Mouse (Mus musculus): ENCODE data around the gene Med29. TPM values are rescaled to one million over a fixed set of nuclear protein-coding genes. Genes with fewer than 3 reads are reported as not detected.

Med29 gene
- polyA plus RNA-seq, 1 experiment from 2014 or later = 40.1 TPM

Other genes starting within 250 kb of the Med29 start
- 39.5 and 42.9 TPM in 2 replicates for gene Fbl, start 223.0 kb downstream of the Med29 start, polyA plus RNA-seq (2014; fragmentation: Nextera tagmentation; extraction: Ambion mirVana)
- 17.0 and 18.2 TPM in 2 replicates for gene Dyrk1b, start 213.2 kb downstream of the Med29 start, polyA plus RNA-seq (2014; fragmentation: Nextera tagmentation; extraction: Ambion mirVana)
- 12.6 and 16.1 TPM in 2 replicates for gene Eid2, start 124.8 kb downstream of the Med29 start, polyA plus RNA-seq (2014; fragmentation: Nextera tagmentation; extraction: Ambion mirVana)
- 15.4 and 17.3 TPM in 2 replicates for gene Eid2b, start 115.0 kb downstream of the Med29 start, polyA plus RNA-seq (2014; fragmentation: Nextera tagmentation; extraction: Ambion mirVana)
- gene Selenov, start 101.5 kb downstream of the Med29 start, polyA plus RNA-seq (2014; fragmentation: Nextera tagmentation; extraction: Ambion mirVana) = 0.24 TPM in 1 of 2 replicates, not detected in the other
- gene Dll3, start 90.5 kb downstream of the Med29 start, polyA plus RNA-seq (2014; fragmentation: Nextera tagmentation; extraction: Ambion mirVana) = 43.6 and 50.5 TPM in 2 replicates
- 222 and 235 TPM in 2 replicates for gene Timm50, start 80.6 kb downstream of the Med29 start, polyA plus RNA-seq (2014; fragmentation: Nextera tagmentation; extraction: Ambion mirVana)
- gene Supt5, start 54.0 kb downstream of the Med29 start, polyA plus RNA-seq (2014; fragmentation: Nextera tagmentation; extraction: Ambion mirVana) = 97.2 and 104 TPM in 2 replicates
- 727 and 782 TPM in 2 replicates for gene Rps16, start 42.1 kb downstream of the Med29 start, polyA plus RNA-seq (2014; fragmentation: Nextera tagmentation; extraction: Ambion mirVana)
- 81.2 and 81.3 TPM in 2 replicates for gene Plekhg2, start 20.1 kb downstream of the Med29 start, polyA plus RNA-seq (2014; fragmentation: Nextera tagmentation; extraction: Ambion mirVana)
- gene Zfp36, start 12.5 kb downstream of the Med29 start, polyA plus RNA-seq (2014; fragmentation: Nextera tagmentation; extraction: Ambion mirVana) = 4.5 and 5.2 TPM in 2 replicates
- 82.0 and 82.9 TPM in 2 replicates for gene Paf1, start 243 bp upstream of the Med29 start, polyA plus RNA-seq (2014; fragmentation: Nextera tagmentation; extraction: Ambion mirVana)
- 4.0 and 4.9 TPM in 2 replicates for gene Gmfg, start 44.7 kb upstream of the Med29 start, polyA plus RNA-seq (2014; fragmentation: Nextera tagmentation; extraction: Ambion mirVana)
- 6.1 and 8.2 TPM in 2 replicates for gene Lrfn1, start 59.3 kb upstream of the Med29 start, polyA plus RNA-seq (2014; fragmentation: Nextera tagmentation; extraction: Ambion mirVana)
- not detected in 2 replicates for gene Ifnl2, start 117.7 kb upstream of the Med29 start, polyA plus RNA-seq (2014; fragmentation: Nextera tagmentation; extraction: Ambion mirVana)
- gene Ifnl3, start 130.1 kb upstream of the Med29 start, polyA plus RNA-seq (2014; fragmentation: Nextera tagmentation; extraction: Ambion mirVana) = not detected in 2 replicates
- not detected in 2 replicates for gene Sycn, start 148.2 kb upstream of the Med29 start, polyA plus RNA-seq (2014; fragmentation: Nextera tagmentation; extraction: Ambion mirVana)
- not detected in 2 replicates for gene Nccrp1, start 154.5 kb upstream of the Med29 start, polyA plus RNA-seq (2014; fragmentation: Nextera tagmentation; extraction: Ambion mirVana)
- 40.7 and 41.1 TPM in 2 replicates for gene Samd4b, start 205.4 kb upstream of the Med29 start, polyA plus RNA-seq (2014; fragmentation: Nextera tagmentation; extraction: Ambion mirVana)
- gene Pak4, start 205.5 kb upstream of the Med29 start, polyA plus RNA-seq (2014; fragmentation: Nextera tagmentation; extraction: Ambion mirVana) = 50.7 and 56.2 TPM in 2 replicates
- gene Acp7, start 238.6 kb upstream of the Med29 start, polyA plus RNA-seq (2014; fragmentation: Nextera tagmentation; extraction: Ambion mirVana) = not detected in 2 replicates